Mouse (Mus musculus) naive thymus-derived CD4-positive, alpha-beta T cell, adult 2 months (primary cell): ENCODE data around the gene Lsr.

Experiments
- DNase-seq: peaks from one replicate; pipeline ENCODE4 v3.0.0-alpha.2; 2011; ENCODE audit warnings: low read depth

Lsr gene

DNA sequence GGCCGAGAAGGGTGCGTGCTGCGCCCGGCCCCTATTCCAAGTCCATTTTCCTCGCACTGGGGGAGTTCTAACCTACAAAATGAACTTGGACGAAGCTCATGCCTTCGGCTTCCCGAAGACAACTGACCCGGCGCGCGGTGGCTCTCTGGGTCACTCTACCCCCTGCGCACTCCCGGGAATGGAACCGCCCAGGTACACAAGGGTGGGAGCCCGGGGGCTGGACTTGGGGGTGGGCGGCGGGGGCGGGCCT is at the start of gene Lsr:
Gene Lsr (minus strand): TSS at position 214 of the 250 bp plus-strand sequence.
- DNase-seq, result no peak

DNA sequence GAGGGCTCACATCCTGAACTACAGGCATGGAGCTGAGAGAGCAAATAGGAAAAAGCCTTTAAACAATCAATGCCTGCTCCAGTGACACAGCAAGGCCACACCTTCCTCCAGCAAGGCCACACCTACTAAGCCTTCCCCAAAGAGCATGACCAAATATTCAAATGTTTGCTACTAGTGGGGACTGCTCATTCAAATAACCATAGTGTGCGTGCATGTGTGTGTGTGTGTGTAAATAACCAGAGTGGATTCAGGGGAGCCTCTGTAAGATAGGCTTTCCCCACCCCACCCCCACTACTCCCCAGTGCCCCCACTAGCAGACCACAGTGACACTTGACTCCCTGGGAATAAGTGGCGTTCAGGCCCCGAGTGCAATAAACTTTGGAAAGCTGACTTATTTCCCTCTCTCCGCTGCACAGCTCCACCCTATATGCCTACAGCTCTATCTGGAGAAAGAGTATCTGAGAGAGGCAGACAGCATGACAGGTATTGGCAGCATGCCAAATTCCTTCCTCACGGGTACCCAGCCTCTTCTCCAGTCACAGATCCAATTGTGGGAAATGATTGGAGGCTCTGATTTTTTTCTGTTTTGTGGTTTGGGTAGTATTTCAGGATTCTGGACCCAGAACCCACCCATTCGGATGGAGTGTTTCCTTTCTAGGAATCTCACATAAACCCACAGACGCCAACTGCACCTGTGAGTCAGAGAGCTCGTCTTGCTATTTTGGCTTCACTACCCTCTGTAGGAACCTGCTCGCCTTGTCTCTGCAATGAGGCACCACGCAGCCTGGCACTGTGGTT is 44.0 kb upstream of the Lsr start:
- DNase-seq, result peak; percentile 39

DNA sequence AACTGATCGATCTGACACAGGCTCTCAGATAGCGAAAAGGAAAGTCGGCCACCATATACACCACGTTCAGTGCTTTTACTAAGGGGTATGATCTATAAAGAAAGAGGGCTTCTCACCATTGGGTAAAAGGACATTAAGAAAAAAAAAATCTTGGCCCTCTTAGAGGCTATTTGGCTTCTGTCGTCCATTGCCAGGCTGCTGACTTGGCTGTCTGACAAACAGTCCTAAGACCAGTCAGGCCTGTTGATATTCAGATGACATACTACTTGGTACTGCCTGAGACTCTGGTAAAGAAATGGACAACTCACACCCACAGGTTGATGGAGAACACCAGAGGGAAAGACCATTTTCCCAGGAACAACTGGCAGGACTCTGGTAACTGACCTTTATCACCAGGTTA is 39.7 kb upstream of the Lsr start:
- no peak for DNase-seq

DNA sequence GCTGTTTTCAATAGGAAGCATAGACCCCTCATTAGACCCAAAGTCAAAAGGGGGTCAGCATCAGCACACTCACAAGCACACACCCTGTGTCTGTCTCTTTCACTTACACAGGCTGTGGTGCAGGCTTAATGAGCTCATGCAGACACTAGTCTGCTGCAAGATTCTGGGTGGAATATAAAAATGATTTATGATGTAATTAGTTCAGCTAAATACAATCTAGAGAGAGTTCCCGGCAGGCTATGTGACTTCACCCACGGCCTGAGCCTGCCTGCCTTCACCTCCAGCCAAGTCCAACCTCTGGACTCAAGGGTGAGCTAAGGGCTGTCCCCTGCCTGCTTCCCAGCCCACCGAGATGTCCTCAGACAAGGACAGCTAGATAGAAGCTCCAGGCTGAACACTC is 35.6 kb upstream of the Lsr start:
- no peak for DNase-seq

DNA sequence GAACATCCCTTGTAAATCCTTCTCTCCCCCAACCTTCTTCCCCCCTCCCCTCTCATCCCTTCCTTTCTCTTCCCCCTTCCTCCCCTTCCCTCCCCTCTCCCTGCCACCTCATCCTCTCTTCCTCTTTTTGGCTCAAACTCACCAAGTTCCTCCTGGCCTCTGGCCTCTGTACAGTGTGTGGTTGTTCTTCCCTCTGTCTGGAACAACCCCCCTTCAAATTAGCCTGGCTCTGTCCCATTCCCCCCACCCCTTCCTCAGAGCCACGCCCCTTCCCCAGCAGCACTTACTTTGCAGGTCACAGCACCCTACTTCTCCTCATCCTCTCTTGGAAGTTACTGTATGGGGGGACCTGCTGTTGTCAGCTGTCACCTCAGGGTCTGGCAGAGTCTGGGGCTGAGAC is 34.9 kb upstream of the Lsr start:
- no peak for DNase-seq

DNA sequence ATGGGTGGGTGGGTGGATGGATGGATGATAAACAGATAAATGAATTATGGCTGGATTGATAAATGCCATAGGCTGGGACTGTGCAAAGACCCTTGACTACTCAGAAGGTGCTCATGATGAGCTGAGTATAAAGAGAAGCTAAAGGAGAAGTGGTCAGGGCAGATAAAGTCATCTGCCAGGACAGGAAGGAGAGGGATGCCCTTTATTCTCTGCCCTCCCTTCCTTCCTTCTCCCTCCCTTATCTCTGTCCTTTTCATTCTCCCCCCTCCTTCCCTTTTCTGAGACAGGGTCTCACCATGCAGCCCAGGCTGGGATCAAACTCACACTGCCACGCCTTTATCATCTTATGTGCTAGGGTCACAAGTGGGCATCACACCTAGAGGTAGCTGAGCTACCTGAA is 34.5 kb upstream of the Lsr start:
- DNase-seq, result no peak

DNA sequence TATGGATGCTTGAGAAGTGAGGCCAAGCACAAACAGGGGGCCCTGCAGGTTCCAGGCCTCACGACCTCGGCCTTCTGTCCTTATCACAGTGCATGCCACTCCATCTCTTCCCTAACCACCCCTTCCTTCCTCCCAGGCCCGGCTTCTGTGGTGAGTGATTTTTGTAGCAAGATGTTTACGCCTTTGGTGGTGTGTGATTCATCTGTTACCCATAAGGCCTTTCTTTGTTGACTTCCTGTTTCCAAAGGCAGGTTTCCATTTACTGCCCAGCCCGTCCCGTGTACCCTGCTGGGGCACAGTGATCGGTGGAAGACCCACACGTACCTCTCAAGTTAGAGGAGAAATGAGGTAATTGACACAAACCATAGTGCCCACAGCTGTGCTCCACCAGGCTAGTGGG is 29.4 kb upstream of the Lsr start:
- peak; percentile 87 for DNase-seq

DNA sequence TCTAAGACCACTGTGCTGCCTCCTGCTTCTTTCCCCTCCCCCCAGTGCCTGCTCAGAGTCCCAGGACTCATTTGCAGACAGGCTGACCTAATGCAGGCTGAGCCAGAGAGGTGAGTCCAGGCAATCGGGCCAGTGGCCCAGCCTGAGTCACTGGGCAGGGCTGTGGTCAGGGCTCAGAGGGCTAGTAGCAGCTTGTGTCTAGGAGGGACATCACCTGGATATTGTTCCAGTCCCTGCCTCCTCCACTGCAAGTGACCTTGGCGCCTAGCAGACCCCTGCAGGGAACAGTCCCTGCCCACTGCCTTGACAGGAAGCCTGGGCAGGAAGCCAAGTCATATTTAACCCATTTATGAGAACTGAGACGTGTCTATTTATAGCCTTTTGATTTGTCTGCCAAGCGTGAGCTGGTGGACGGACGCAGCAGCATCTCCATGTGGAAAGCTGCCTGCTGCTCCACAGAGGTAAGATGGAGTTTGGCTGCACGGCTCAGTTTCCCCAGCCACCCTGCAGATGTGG is 27.3 kb upstream of the Lsr start:
- peak; percentile 76 for DNase-seq

DNA sequence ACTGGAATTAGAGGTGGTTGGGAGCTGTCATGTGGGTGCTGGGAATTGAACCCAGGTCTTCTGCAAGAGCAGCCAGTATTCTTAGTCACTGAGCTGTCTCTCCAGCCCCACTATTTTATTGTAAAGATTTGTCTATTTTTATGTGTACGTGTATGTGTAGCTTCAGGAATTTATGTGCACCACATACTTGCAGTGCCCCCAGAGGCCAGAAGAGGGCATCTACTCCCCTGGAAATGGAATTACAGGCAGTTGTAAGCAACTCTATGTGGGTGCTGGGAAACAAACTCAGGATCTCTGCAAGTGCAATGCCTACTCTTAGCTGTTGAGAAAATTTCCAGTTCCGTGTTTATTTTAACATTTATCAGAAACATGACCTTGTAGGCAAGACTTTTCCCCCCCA is 23.2 kb upstream of the Lsr start:
- DNase-seq, result peak; percentile 40

DNA sequence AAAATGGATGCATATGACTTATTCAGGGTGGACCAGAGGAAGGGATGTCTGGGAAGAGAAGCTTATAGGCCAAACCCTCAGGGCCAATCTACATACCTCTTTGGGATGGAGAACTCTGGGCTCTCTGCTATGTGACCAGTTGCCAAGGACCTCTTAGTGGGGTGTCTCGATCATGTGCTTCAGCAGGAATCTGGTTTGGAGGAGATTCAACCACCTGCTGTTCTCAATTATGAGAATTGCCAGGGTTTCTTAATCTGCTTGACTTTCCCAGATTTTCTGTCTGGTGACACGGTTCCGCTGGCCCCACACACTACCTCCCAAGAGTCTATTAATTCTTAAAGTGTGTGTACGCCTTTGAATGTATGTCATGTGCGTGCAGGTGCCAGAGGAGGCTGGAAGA is 20.7 kb upstream of the Lsr start:
- no peak for DNase-seq

DNA sequence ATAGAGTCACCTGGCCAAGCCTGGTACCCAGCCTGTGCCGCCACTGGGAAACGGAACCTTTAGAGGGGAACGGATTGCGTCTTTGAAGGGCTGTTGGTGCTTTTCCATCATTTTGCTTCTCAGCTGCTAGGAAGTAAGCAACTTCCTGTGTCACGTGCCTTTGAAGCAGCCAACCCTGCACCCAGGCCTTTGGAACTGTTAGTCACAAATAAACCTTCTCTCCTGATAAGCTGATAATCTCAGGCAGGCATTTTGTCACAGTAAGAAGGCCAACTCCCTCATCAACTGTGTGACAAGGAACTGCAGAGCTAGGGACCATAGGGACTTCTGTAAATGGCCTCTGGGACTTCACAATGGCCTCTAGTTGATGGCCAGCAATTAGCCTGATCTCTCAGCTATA is 18.9 kb upstream of the Lsr start:
- DNase-seq, result no peak

DNA sequence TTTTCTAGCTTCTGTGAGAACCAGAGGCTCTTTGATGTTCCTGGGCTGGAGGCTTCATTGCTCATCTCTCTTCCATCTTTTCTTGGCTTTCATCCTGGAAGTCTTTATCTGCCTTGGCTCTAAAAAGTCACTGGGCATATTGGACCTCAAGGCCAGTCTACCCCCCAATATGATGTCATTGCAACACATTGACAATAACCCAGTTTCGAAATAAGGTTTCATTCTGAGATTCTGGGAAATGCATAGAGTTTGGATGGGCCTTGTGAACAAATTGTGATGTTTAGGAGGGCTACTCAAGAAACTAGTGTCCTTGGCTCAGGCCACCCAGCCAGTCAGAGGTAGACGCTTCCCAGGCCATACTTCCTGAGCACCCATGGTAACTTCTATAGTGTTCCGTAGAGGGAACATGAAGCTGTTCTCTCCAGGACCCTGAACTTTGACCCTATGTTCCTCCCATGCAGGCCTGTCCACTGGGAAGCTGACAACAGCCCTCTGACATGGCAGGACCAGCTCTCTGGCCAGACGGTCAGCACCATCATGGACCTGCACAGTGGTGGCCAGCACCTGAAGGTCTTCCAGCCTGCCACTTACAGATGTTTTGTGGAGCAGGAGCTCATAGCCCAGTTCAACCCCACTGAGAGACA is 15.4 kb upstream of the Lsr start:
- no peak for DNase-seq

DNA sequence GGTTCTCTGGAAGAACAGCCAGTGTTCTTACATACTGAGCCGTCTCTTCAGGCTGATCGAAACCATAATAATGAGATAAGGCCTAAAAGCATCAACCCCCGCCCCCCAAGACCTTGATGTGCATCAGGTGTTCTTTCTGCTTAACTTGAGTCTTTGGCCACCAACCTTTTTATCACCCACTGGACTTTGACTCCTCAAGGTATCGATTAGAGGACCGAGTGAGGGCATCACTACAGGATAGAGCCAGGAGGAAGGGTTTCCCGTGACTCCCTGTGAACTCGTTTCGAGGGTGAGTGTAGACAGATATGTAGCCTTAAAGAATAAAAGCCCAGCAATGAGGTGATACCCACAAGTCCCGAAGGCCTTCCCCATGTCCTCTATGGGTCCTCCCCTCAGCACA is 12.1 kb upstream of the Lsr start:
- DNase-seq, result no peak

DNA sequence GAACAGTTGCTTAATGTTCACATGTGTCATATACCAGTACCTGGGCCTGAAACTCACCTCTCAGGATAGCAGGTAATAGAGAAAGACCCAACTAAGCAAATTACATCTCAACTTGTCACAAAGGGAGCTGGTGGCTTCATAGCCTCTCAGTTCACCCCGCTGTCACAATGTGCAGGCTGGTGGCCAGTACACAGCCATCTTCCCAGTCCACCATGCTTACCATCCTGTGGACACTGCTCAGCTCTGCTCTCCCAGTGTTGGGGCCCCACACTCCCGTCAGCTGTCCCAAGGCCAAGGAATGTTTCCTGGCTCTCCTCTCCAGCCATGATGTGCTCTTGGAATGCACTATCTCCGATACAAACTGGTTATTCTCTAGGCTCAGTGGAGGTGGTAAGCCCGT is 8.4 kb upstream of the Lsr start:
- DNase-seq, result no peak

DNA sequence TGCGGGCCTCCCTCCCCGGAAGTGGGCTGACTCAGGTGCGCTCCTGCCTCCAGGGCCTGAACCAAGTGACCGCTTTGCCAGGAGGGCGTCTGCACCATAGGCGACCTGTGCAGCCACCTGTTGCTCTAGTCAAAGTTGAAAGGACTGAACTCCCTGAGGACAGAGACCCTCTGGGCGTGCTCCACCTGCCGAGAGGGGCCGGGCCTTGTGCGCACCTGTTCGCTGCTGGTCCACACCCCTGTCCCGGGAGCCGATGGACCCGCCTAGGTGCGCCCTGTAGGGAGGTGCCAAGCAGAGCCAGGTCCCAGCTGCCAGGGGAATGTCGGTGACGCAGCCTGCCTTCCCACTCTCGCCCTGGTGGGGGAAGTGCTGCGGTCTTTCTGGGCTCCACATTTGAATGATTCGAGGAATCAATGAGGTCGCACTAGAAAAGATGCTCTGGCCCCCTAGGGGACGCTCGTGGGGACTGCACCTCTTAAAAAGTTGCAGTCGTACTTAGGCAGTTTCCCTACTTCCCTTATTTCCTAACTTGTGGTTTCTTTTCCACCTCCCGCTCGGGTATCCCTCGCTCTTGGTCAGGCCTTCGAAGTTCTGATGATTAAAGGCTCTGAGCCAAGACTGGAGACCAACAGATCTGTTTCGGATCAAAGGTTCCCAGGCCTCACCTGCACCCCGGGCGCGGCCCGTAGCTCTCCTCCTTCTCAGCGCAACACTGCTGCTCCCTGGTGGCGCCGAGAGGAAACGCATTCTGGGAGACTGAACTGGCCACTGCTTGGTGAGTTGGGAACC is 431 bp upstream of the Lsr start, which contains the start of gene Fam187b:
Gene Fam187b (plus strand): TSS at position 290 of the 789 bp plus-strand sequence.
- peak; percentile 95 for DNase-seq

DNA sequence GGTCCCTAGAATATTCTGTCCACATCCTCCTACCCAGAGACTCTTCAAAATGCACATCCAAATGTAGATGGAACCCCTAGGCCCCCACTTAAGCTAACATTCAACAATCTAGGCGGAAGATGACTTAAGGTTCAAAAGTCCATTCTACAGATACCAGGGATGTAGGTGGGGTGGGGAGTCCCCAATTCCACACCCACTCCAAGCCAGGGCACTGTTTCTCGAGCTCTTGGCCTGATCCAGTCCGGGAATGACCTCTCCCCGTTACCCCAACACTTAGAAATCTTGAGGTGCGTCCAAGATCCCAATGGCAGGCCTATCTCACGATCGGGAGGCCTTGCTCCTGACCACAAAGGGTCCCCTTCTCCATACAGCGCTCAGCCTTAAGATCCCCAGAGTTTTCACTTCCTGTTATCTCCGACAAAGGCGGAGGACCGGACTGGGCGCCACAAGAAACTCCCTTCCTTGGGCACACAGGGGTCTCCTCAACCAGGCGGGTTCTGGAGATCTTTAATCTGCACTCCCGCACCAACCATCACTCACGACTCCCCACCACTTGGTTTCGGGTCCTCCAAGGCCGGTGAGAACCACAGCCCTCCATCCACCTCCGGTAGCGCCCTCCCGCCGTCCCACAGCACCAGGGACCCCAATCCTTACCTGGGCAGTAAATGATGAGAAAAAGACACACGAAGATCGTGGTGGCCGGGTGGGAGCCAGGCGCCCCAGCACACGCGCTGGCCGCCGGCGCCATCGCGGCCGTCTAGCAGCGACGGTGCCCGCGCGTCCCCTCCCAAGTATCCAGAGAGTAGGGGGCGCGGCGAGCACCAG is 626 bp downstream of the Lsr start:
- no peak for DNase-seq

DNA sequence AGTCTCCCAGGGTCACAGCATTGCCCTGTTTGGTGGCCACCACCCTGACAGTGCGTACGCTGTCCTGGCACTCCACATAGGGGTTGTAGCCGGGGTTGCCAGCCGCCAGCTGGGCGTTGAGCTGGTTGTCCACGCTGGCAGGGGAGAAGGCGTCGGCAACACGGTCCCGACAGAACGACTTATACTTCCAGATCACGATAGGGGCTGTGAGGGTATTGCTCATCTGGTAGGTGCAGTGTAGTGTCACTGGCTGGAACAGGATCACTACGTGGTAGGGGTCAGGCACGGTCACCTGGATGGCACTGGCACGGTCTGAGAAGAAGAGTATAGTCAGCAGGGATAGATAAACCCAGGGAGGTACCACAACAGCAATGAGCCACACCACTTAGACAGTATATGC is 1.4 kb downstream of the Lsr start:
- no peak for DNase-seq

DNA sequence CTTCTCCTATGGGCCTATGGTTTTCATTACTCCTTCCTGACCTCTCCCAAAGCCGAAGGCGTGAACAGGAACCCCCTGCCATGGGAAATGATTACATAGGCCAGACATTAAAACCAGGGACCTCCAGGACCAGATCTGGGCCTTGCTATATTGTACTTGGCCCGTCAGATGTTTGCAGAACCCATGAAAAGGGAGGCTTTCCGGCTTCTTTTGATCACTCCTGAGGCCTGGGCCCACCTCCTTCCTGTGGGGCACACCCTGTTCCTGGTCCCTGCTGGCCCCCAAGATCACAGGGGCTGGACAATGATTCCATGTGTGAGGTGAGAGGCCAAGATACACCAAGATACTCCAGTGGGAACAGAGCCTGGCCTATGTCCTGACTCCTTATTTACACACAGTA is 4.1 kb downstream of the Lsr start:
- DNase-seq, result no peak

DNA sequence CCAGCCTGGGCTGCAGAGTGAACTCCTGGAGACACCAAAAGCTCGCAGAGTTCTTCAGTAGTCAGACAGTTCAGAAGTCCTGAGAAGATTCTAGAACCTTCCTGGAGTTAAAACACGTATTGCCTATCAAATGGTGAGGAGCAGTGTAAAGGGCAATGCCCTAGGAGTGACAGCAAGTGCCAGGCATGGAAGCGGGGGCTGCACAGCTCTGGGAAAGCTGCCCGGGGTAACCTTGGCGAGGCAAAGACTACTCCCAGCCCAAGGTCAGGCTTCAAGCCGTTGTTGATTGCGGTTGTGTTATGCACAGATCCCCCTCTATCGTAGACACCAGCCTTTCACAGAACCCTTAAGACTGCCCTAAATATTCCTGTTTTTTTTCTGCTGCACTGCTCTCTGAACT is 4.7 kb downstream of the Lsr start:
- DNase-seq, result no peak

DNA sequence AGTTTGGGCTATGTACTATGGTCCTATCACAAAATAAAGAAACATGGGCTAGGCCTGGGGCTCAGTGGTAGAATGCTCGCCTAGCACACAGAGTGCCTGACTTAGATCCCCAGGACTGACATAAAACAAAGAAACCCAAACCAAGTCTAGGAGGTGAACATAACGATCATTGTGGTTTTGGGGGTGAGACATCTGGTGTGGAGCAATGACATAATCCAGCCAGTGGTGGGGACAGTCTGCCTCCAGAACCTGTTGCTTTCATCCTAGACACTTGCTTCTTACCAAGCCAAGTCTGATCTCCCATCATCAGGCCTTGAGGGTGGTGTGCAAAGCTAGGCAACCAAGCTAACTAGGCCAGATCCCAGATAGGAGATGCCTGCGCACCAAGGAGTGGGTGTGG is 6.6 kb downstream of the Lsr start:
- no peak for DNase-seq

DNA sequence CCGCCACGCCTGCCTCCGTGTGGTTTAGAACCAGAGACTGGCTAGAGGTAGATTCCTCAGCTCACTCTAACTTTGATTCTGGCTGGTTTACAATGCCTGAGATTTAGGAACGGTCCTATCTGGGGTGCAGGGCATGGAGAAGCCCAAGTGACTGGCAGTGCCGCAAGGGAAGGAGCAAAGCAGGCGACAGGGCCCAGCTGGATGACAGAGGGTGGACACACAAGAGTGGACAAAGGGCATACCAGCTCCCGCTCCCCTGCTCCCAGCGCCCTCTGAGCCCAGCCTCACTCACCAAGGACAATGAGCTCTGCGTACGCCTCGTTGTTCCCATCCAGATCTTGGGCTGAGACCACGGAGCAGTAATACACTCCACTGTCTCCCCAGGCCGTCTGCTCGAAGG is 7.6 kb downstream of the Lsr start:
- DNase-seq, result no peak

DNA sequence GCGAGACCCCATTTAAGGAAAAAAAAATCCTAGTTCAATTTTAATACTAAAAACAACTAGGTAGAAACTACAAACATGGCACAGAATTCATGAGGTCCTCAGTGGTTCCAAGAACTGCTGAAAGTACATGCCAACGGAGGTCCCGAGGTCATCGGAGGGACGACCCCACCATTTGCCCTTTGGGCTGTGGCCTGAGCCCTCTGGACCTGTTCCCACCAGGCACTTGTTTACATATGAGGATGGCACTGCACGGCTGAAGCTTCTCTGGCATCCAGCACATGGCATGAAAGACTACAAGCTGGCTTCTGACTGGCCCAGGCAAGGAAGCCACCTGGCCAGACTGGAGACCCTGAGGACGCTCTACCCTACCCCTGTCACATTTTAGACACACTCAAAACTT is 8.9 kb downstream of the Lsr start:
- DNase-seq, result no peak
